Mouse (Mus musculus): ENCODE measurements at regions not wholly inside any gene's neighbourhood (a gene's known extent, or its start where the extent isn't known, plus 50 kb on each side); places are given as distances from the start of the nearest gene placed in this dataset.
A peak's percentile ranks its signal among the peaks of the same experiment; 100 is the strongest.

- no peak for TF ChIP-seq CTCF (IDR thresholded peaks at IDR 0.05; ENCODE audit: low read depth)
These were observed 155.2 kb upstream of the Bdnf start for GRCm38 (mm10) chr2:109519261-109519660.

GRCm38 (mm10) chr2:109520471-109520870, 154.0 kb upstream of the Bdnf start:
- Histone ChIP-seq H3K36me3 (ENCODE audit: insufficient read depth, low read length) (no peaks in the 10 kb centered on the region), H3K9ac (ENCODE audit: low read depth, low read length) (no peak overlapping the region), H3K4me1 (replicated peaks; ENCODE audit: insufficient read depth, low read length) (no peaks in the 10 kb centered on the region), H3K27ac (no peak overlapping the region), H3K4me3 (replicated peaks; ENCODE audit: low read depth, low read length) (no peak overlapping the region), H3K27me3 (ENCODE audit: insufficient read depth, low read length) (no peaks in the 10 kb centered on the region), H3K9me3 (replicated peaks; ENCODE audit: low read length) (no peaks in the 10 kb centered on the region), H3K4me2 (ENCODE audit: low read length) (no peak overlapping the region)
- ATAC-seq (replicated peaks; ENCODE audit: low FRiP score, low read depth) = no peak
- 84% methylated on average over 3 of the region's 3 CpGs for WGBS
- no peak for TF ChIP-seq CTCF (IDR thresholded peaks at IDR 0.05; ENCODE audit: low read depth)
- no peak for DNase-seq (ENCODE audit: low spot score)

More at GRCm38 (mm10) chr2:109519261-109519660, 155.2 kb upstream of the Bdnf start:
- H3K9me3 ChIP-seq (replicated peaks; ENCODE audit: low read length) = no peaks in the 10 kb centered on the region
- DNase-seq (ENCODE audit: low spot score) = no peak
- H3K4me2 ChIP-seq (ENCODE audit: low read length) = no peak overlapping the region
- WGBS = 57% methylated on average over 4 of the region's 4 CpGs
- H3K36me3 ChIP-seq (ENCODE audit: insufficient read depth, low read length) = no peaks in the 10 kb centered on the region
- H3K27ac ChIP-seq = no peak overlapping the region
- H3K4me1 ChIP-seq (replicated peaks; ENCODE audit: insufficient read depth, low read length) = no peaks in the 10 kb centered on the region
- H3K27me3 ChIP-seq (ENCODE audit: insufficient read depth, low read length) = no peaks in the 10 kb centered on the region
- ATAC-seq (replicated peaks; ENCODE audit: low FRiP score, low read depth) = no peak
- H3K9ac ChIP-seq (ENCODE audit: low read depth, low read length) = no peak overlapping the region
- H3K4me3 ChIP-seq (replicated peaks; ENCODE audit: low read depth, low read length) = no peak overlapping the region

- Histone ChIP-seq H3K9ac (ENCODE audit: low read depth, low read length) (no peak overlapping the region), H3K9me3 (replicated peaks; ENCODE audit: low read length) (no peaks in the 10 kb centered on the region), H3K27me3 (ENCODE audit: insufficient read depth, low read length) (no peaks in the 10 kb centered on the region), H3K4me1 (replicated peaks; ENCODE audit: insufficient read depth, low read length) (no peaks in the 10 kb centered on the region), H3K4me3 (replicated peaks; ENCODE audit: low read depth, low read length) (no peak overlapping the region), H3K4me2 (ENCODE audit: low read length) (no peak overlapping the region), H3K27ac (no peak overlapping the region), H3K36me3 (ENCODE audit: insufficient read depth, low read length) (no peaks in the 10 kb centered on the region)
- DNase-seq (ENCODE audit: low spot score) (no peak), ATAC-seq (replicated peaks; ENCODE audit: low FRiP score, low read depth) (no peak)
- WGBS = 79% methylated on average over 1 of the region's 1 CpGs
- peak; percentile 19; the same call in 1 of the 2 replicates for TF ChIP-seq CTCF (IDR thresholded peaks at IDR 0.05; ENCODE audit: low read depth)
These were observed 135.0 kb upstream of the Bdnf start for GRCm38 (mm10) chr2:109539519-109539918.

GRCm38 (mm10) chr2:109546486-109547115, 127.9 kb upstream of the Bdnf start:
- H3K4me1 ChIP-seq (replicated peaks; ENCODE audit: insufficient read depth, low read length) = no peaks in the 10 kb centered on the region
- no peaks in the 10 kb centered on the region for H3K36me3 ChIP-seq (ENCODE audit: insufficient read depth, low read length)
- WGBS = 83% methylated on average over 7 of the region's 7 CpGs
- TF ChIP-seq CTCF (IDR thresholded peaks at IDR 0.05; ENCODE audit: low read depth) = no peak
- no peak overlapping the region for H3K4me3 ChIP-seq (replicated peaks; ENCODE audit: low read depth, low read length)
- no peak overlapping the region for H3K9ac ChIP-seq (ENCODE audit: low read depth, low read length)
- H3K27me3 ChIP-seq (ENCODE audit: insufficient read depth, low read length) = no peaks in the 10 kb centered on the region
- H3K9me3 ChIP-seq (replicated peaks; ENCODE audit: low read length) = no peaks in the 10 kb centered on the region
- H3K27ac ChIP-seq = no peak overlapping the region
- ATAC-seq (replicated peaks; ENCODE audit: low FRiP score, low read depth) (no peak), DNase-seq (ENCODE audit: low spot score) (no peak)
- no peak overlapping the region for H3K4me2 ChIP-seq (ENCODE audit: low read length)

- no peak overlapping the region for H3K9ac ChIP-seq (ENCODE audit: low read depth, low read length)
- no peaks in the 10 kb centered on the region for H3K9me3 ChIP-seq (replicated peaks; ENCODE audit: low read length)
- no peak overlapping the region for H3K4me3 ChIP-seq (replicated peaks; ENCODE audit: low read depth, low read length)
- no peaks in the 10 kb centered on the region for H3K4me1 ChIP-seq (replicated peaks; ENCODE audit: insufficient read depth, low read length)
- TF ChIP-seq CTCF (IDR thresholded peaks at IDR 0.05; ENCODE audit: low read depth) = no peak
- no peak overlapping the region for H3K27ac ChIP-seq
- no peak overlapping the region for H3K4me2 ChIP-seq (ENCODE audit: low read length)
- H3K36me3 ChIP-seq (ENCODE audit: insufficient read depth, low read length) = no peaks in the 10 kb centered on the region
- WGBS = 60% methylated on average over 6 of the region's 6 CpGs
- DNase-seq (ENCODE audit: low spot score) = no peak
- no peaks in the 10 kb centered on the region for H3K27me3 ChIP-seq (ENCODE audit: insufficient read depth, low read length)
- no peak for ATAC-seq (replicated peaks; ENCODE audit: low FRiP score, low read depth)
These were observed 119.9 kb upstream of the Bdnf start for GRCm38 (mm10) chr2:109554644-109555043.

GRCm38 (mm10) chr2:109559088-109560030, 115.1 kb upstream of the Bdnf start:
- H3K9me3 ChIP-seq (replicated peaks; ENCODE audit: low read length) = no peaks in the 10 kb centered on the region
- H3K27me3 ChIP-seq (ENCODE audit: insufficient read depth, low read length) = no peaks in the 10 kb centered on the region
- TF ChIP-seq CTCF (IDR thresholded peaks at IDR 0.05; ENCODE audit: low read depth) = no peak
- DNase-seq (ENCODE audit: low spot score) (no peak), ATAC-seq (replicated peaks; ENCODE audit: low FRiP score, low read depth) (no peak)
- H3K4me1 ChIP-seq (replicated peaks; ENCODE audit: insufficient read depth, low read length) = no peaks in the 10 kb centered on the region
- no peak overlapping the region for H3K4me3 ChIP-seq (replicated peaks; ENCODE audit: low read depth, low read length)
- no peaks in the 10 kb centered on the region for H3K36me3 ChIP-seq (ENCODE audit: insufficient read depth, low read length)
- WGBS = 61% methylated on average over 9 of the region's 9 CpGs
- H3K4me2 ChIP-seq (ENCODE audit: low read length) = no peak overlapping the region
- H3K9ac ChIP-seq (ENCODE audit: low read depth, low read length) = no peak overlapping the region
- no peak overlapping the region for H3K27ac ChIP-seq

Measured in kidney, postnatal 0 days (tissue).